Mouse (Mus musculus) left cerebral cortex, postnatal 25 days (tissue): Measurements from ENCODE around the gene Golt1a. TPM values are rescaled to one million over a fixed set of nuclear protein-coding genes. Genes with fewer than 3 reads are reported as not detected.

Source experiments
- DNase-seq, 2 experiments: peaks; one replicate each; pipeline ENCODE4 v3.0.0; 2022; ENCODE audit warnings: low spot score in 2 of 2, mixed read lengths in 1 of 2
- intact Hi-C: fragments of 180-260 bp; cut with DNase I; formaldehyde crosslinking; loops from one replicate; pipeline ENCODE4 v1.15.1; 2025
- total RNA-seq, 2 experiments: library from RNA; stranded (reverse); gene quantifications; 2 replicates each; pipeline ENCODE4 v1.2.3; 2021

The Golt1a gene
- total RNA-seq, 2 experiments from 2014 or later, result 1.0 to 1.3 TPM

DNA sequence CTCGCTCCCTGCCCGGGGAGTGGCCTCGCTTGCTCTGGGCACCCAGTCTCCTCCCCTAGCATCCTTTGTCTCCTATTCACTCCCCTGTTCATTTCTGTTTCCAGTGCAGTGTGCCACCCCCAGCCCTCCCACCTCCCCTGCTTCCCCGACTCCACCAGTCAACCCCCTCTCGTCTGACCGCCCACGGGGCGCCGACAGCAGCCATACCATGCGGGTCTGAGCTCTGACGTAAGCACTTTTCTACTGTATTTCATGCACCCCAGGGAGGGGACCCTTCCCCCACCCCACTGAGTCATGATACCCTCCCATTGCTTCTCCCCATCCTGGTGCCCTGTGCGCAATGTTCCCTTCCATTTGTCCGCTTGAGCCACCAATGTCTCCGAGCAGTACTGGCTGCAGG lies 10.8 kb upstream of the Golt1a start:
- intact Hi-C loops, result no loop called here
- DNase-seq, result peak in 1 of 2 experiments; percentile 66

GRCm38 (mm10) chr1:133302540-133302939 lies 7.1 kb upstream of the Golt1a start:
- intact Hi-C loops, result loop anchor here (5.0 kb wide), 1 partner anchor 75 kb away; no protein-coding TSS in a partner anchor
- no peak for DNase-seq

GRCm38 (mm10) chr1:133306842-133307241 lies 2.8 kb upstream of the Golt1a start:
- DNase-seq, result peak; percentile 72 to 80
- intact Hi-C loops, result loop anchor here (1.0 kb wide), 1 partner anchor 126 kb away; no protein-coding TSS in a partner anchor

GRCm38 (mm10) chr1:133307318-133307717 lies 2.3 kb upstream of the Golt1a start:
- DNase-seq, result peak; percentile 42 to 61
- intact Hi-C loops, result loop anchor here (1.0 kb wide), 1 partner anchor 126 kb away; no protein-coding TSS in a partner anchor

- intact Hi-C loops, result loop anchor here (5.0 kb wide), 1 partner anchor 269 kb away; no protein-coding TSS in a partner anchor
- DNase-seq, result no peak
Measured at GRCm38 (mm10) chr1:133311240-133311639, 1.6 kb downstream of the Golt1a start.

DNA sequence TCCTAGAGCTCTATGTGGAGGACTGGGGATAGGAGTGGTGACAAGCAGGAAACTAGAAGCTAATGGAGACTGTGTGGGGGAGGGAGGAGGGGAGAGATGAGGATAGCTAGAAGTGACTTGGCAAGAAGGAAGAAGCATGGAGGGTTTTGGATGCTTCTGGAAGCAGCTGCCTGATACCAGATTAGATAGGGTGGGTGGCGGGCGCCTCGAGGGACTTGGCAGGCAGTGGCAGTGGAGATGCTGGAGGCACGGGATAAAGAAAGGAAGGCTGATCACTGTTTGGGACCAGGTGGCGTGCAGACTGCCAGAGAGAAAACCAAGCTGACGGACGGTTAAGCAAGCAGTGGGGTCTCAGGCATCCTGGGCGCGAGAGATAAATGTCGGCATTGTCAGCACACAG lies 2.3 kb downstream of the Golt1a start:
- intact Hi-C loops, result loop anchor here (5.0 kb wide), 1 partner anchor 270 kb away; no protein-coding TSS in a partner anchor
- DNase-seq, result peak; percentile 62 to 96

GRCm38 (mm10) chr1:133314364-133314763 lies 4.8 kb downstream of the Golt1a start:
- DNase-seq, result peak; percentile 50 to 57
- intact Hi-C loops, result loop anchor here (1.0 to 5.0 kb wide), 3 partner anchors 39 to 296 kb away; partner anchors contain the start of gene Snrpe

- no peak for DNase-seq
- intact Hi-C loops, result loop anchor here (2.0 kb wide), 1 partner anchor 295 kb away; the partner anchor contains the start of gene Snrpe
Measured at GRCm38 (mm10) chr1:133315775-133316174, 6.2 kb downstream of the Golt1a start.

- intact Hi-C loops, result no loop called here
- DNase-seq, result no peak
Measured at GRCm38 (mm10) chr1:133316577-133316976, 7.0 kb downstream of the Golt1a start.

DNA sequence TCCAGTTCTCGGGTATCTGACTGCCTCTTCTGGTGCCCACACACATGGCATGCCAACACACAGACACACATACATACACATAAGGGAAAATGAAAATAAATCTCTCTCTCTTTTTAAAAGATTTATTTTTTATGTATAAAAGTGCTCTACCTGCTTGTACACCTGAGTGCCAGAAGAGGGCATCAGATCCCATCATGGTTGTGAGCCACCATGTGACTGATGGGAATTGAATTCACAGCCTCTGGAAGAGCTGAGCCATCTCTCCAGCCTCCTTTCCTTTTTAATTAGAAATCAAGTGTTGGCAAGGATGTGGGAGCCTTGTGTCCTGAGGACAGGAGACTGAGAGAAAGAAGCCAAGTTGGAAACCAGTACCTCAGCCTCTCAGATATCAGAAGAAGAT lies 7.5 kb downstream of the Golt1a start:
- intact Hi-C loops, result no loop called here

GRCm38 (mm10) chr1:133321267-133321925 lies 11.8 kb downstream of the Golt1a start, which contains the start of gene Kiss1:
TSS of gene Kiss1 (plus strand) at chr1:133321875.
- peak in 1 of 2 experiments; percentile 40 for DNase-seq
- intact Hi-C loops, result no loop called here

More for the DNA sequence above, 7.5 kb downstream of the Golt1a start:
- no peak for DNase-seq

DNA sequence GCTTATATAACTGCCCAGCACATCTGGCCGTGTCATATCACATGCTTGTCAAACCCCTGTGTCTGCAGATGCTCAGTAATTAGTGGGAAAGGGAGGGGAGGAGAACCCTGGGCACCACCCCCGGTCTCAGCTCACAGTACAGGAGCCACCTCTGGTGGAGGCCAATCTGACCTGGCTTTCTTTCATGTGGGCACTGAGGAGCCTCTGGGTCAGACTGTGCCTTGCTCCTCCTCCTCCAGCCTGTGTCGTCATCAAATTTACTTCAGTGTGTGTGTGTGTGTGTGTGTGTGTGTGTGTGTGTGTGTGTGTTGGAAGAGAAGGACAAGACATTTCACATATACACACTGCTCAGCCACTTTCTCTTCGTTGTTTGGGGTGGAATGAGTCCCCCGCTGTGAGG lies 13.7 kb downstream of the Golt1a start:
- no peak for DNase-seq
- intact Hi-C loops, result no loop called here

DNA sequence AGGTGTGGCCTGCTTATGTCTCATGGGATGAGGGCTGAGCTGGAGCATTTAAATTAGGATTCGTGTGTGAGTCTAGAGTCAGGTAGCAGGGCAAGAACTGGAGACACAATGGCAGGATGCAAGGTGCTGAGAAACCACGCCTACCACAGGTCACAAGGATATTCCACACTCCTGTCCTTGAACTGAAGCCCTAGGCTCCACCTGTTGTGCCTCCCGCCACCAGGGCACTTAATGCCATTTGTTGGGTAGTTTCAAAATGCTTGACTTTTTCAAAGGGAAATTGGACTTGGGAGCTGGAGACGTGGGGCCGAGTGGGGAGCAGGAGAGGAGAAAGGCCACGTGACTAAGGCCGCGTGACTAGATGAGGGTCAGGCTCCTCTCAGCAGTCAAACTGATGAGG lies 16.4 kb downstream of the Golt1a start:
- intact Hi-C loops, result no loop called here
- DNase-seq, result no peak

DNA sequence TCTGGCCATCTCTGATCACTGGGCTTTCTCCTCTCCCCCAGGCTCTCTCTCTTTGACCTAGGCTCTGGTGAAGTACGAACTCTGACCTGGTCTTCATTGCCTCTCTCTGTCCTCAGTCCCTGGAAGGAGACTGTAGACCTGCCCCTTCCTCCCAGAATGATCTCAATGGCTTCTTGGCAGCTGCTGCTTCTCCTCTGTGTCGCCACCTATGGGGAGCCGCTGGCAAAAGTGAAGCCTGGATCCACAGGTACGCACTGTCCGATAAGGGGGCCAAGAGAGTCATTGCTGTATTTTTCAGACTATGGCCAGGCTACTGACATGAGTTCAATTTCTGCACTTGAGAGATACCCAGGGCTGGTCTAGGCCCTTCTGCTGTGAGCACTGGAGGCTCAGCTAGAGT lies 17.5 kb downstream of the Golt1a start:
- intact Hi-C loops, result no loop called here
- no peak for DNase-seq

GRCm38 (mm10) chr1:133328299-133328795 lies 18.7 kb downstream of the Golt1a start:
- intact Hi-C loops, result no loop called here

DNA sequence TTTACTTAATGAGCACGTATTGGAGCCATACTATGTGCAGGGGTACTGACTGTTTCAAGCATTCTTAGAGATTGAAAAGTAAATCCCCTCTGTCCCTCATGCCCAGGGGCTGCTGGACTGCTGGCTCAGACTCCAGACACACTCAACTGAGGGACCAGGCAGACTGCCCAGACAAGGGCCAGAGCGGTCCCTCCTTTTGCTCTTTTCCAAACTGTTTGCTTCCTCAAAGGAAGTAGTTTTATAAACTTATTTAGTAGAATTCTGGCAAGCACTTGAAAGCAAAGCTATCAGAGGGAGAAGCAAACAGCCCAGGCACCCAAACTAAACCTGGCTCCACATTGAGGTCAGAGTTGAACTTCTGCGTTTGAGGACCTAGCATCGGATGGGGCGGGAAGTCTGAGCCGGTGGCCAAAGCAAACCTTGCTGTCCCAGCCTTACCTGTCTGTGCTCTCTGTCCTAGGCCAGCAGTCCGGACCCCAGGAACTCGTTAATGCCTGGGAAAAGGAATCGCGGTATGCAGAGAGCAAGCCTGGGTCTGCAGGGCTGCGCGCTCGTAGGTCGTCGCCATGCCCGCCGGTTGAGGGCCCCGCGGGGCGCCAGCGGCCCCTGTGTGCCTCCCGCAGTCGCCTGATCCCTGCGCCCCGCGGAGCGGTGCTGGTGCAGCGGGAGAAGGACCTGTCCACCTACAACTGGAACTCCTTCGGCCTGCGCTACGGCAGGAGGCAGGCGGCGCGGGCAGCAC lies 19.5 kb downstream of the Golt1a start:
- intact Hi-C loops, result no loop called here
- DNase-seq, result no peak

More at GRCm38 (mm10) chr1:133328299-133328795, 18.7 kb downstream of the Golt1a start:
- no peak for DNase-seq

DNA sequence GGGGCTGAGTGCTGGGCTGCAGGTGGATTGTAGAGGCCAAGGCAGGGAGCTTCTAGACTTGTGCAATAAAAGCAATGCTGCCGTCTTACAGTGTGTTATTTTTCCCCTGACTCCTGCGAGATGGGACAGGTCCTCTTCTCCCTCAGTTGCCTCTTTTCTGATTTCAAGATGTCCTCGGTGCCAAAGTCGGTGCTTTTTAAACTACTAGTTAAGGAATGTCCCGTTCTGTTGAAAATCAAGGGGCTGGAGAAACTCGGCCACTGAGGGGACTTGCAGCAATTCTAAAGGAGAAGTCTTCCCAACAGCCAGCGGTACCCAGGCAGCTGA lies 20.0 kb downstream of the Golt1a start:
- no peak for DNase-seq
- intact Hi-C loops, result no loop called here

GRCm38 (mm10) chr1:133331142-133331541 lies 21.5 kb downstream of the Golt1a start:
- intact Hi-C loops, result no loop called here
- DNase-seq, result peak in 1 of 2 experiments; percentile 47

DNA sequence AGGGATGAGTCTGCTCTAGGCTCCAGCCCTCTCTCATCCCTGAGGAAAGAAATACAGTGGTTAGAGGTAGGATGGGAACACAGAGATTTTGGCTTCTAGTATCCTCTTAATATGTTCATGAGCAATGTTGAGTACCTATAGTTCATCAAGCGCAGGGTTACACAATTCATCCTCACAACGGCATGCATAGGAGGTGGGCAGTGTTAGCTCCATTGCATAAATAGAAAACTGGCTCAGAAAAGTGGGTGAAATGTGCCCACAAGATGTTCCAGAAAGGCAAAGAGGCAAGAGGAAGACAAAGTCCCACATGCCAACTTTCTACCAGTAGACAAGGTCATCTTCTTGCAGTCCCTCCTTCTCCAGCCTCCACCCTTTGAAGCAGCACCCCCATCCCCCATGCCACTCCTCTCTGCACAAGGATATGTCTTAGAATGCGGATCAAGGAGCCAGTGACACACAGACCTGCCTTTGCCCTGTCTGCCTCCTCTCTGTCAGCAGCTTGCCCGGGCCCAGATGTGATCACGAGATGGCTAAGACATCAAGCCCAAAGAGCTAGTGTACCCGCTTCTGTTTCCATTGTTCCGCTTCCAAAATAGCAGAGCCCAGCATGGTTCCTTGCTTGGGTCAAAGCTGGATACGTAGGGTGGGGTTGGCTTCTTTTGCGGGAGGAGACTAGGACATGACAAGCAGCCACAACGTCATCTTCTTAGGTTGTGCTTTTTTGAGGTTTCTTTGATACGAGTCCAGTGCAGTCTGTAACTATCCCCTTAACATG lies 23.2 kb downstream of the Golt1a start:
- intact Hi-C loops, result no loop called here
- DNase-seq, result peak in 1 of 2 experiments; percentile 77

DNA sequence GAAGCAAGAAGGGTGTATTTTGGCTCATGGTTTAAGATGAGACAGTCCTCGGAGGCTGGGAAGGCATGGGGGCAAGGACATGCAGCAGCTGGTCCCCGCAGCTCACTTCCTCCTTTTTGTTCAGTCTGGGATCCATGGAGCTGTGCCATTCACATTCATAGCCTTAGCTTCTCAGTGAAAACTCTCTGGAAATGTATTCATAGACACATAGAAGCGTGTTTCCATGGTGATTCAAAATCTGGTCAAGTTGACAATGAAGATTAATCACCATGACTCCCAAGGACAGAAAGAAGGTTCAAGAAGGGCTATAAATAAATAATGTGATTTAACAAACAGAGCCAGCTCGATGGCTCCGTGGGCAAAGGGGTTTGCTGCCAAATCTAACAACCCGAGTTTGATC lies 24.3 kb downstream of the Golt1a start:
- peak in 1 of 2 experiments; percentile 62 for DNase-seq

More for the DNA sequence above, 24.3 kb downstream of the Golt1a start:
- intact Hi-C loops, result no loop called here
